Mouse (Mus musculus) testis, adult 2 months (tissue): ENCODE results near the gene Pdlim1.

Source experiments
- CTCF ChIP-seq: fragments of 200-500 bp; IDR thresholded peaks from 2 replicates; pipeline ENCODE4 v1.5.1; 2012; ENCODE audit warnings: low read depth, mild to moderate bottlenecking, inconsistent platforms, low read length, moderate library complexity; ENCODE audit not compliant: control insufficient read depth, insufficient read depth, insufficient replicate concordance
- POLR2A ChIP-seq: fragments of 200-500 bp; IDR thresholded peaks from 2 replicates; pipeline ENCODE4 v1.6.1; 2012; ENCODE audit warnings: low read depth, mild to moderate bottlenecking, inconsistent platforms, low read length, moderate library complexity; ENCODE audit not compliant: control insufficient read depth

GRCm38 (mm10) chr19:40226516-40227151 is 45.0 kb downstream of the Pdlim1 start:
- TF ChIP-seq POLR2A (no peak), CTCF (no peak)
